Comparison of ENCODE assay signal across 17 mouse cellular contexts in genomic region chr15:86767623-86768022, GRCm38 (mm10).
"Had no signal": no experiment of that assay in that cellular context is flagged by ENCODE, and none has a peak within 500 bp of the region (broad histone marks: within the 10 kb centered on the region; RNA-seq: fewer than 3 reads in every experiment).

No protein-coding gene starts in this region.

- DNase-seq: cerebellum, adult 8-10 months; cerebellum, adult 9-10 months; cerebellum, adult 9-11 months; cerebellum, postnatal 14 days; embryo, embryonic 11 days; forebrain, postnatal 0 days; gastrocnemius, adult 2 months; gastrocnemius, postnatal 10 days; gastrocnemius, postnatal 14 days; gastrocnemius, postnatal 25 days; gastrocnemius, postnatal 36 days; heart, adult 11 months; heart, adult 2 months had no signal

- ATAC-seq: forebrain, embryonic 13.5 days; forebrain, embryonic 14.5 days; forebrain, embryonic 15.5 days; forebrain, embryonic 16.5 days; forebrain, postnatal 0 days had no signal
